Mouse (Mus musculus) MEL (cell line): ENCODE results near the gene Clasrp. TPM values are rescaled to one million over a fixed set of nuclear protein-coding genes. Genes with fewer than 3 reads are reported as not detected.

Source experiments
- DNase-seq: peaks from one replicate; pipeline ENCODE4 v3.0.0; 2011; ENCODE audit warnings: low read depth, low spot score
- H3K27ac ChIP-seq: 2 replicates; pipeline ENCODE4 v1.5.1; 2012; ENCODE audit warnings: low read depth, mild to moderate bottlenecking, control low read depth, low read length, moderate library complexity; ENCODE audit not compliant: control insufficient read depth
- H3K27me3 ChIP-seq, 2 experiments: fragments of 150-350 bp in 1 of 2; sonication (generic) in 1 of 2; 2 replicates each; pipeline ENCODE4 v1.6.1; 2012; ENCODE audit warnings: low read length in 2 of 2, mild to moderate bottlenecking in 2 of 2, improper control_type of control experiment in 1 of 2, moderate library complexity in 1 of 2; ENCODE audit not compliant: insufficient read depth in 2 of 2, control insufficient read depth in 1 of 2
- H3K36me3 ChIP-seq, 2 experiments: 2 replicates each; pipeline ENCODE4 v1.6.1; 2012 to 2014; ENCODE audit warnings: low read length in 2 of 2, improper control_type of control experiment in 1 of 2, inconsistent platforms in 1 of 2, mild to moderate bottlenecking in 1 of 2; ENCODE audit not compliant: insufficient read depth in 2 of 2, control insufficient read depth in 1 of 2
- H3K4me1 ChIP-seq, 2 experiments: fragments of 150-350 bp in 1 of 2; sonication (generic) in 1 of 2; 2 replicates each; pipeline ENCODE4 v1.6.1; 2012; ENCODE audit warnings: low read length in 2 of 2, improper control_type of control experiment in 1 of 2, mild to moderate bottlenecking in 1 of 2; ENCODE audit not compliant: insufficient read depth in 2 of 2, control insufficient read depth in 1 of 2
- H3K4me3 ChIP-seq, 2 experiments: fragments of 150-350 bp in 1 of 2; sonication (generic) in 1 of 2; 2 replicates each; pipeline ENCODE4 v1.5.1; 2012; ENCODE audit warnings: low read depth in 2 of 2, low read length in 2 of 2, mild to moderate bottlenecking in 2 of 2, moderate library complexity in 2 of 2, control low read depth in 1 of 2, improper control_type of control experiment in 1 of 2; ENCODE audit not compliant: control insufficient read depth in 1 of 2, insufficient read depth in 1 of 2
- H3K79me2 ChIP-seq: 2 replicates; pipeline ENCODE4 v1.6.1; 2012; ENCODE audit warnings: mild to moderate bottlenecking, low read length, moderate library complexity; ENCODE audit not compliant: control insufficient read depth, poor library complexity, insufficient read depth
- H3K9ac ChIP-seq: 2 replicates; pipeline ENCODE4 v1.6.1; 2012; ENCODE audit warnings: low read depth, mild to moderate bottlenecking, control low read depth, low read length, moderate library complexity; ENCODE audit not compliant: control insufficient read depth, poor library complexity, severe bottlenecking
- H3K9me3 ChIP-seq: fragments of 150-350 bp; sonication (generic); replicated peaks from 2 replicates; pipeline ENCODE4 v1.6.1; 2012; ENCODE audit warnings: mild to moderate bottlenecking, low read length, improper control_type of control experiment, moderate library complexity; ENCODE audit not compliant: insufficient read depth
- BHLHE40 ChIP-seq: IDR thresholded peaks from 2 replicates; pipeline ENCODE4 v1.6.1; 2012; ENCODE audit warnings: low read depth, mild to moderate bottlenecking, inconsistent platforms, low read length, improper control_type of control experiment, borderline replicate concordance
- CHD1 ChIP-seq: IDR thresholded peaks from 2 replicates; pipeline ENCODE4 v1.6.1; 2012; ENCODE audit warnings: low read depth, mild to moderate bottlenecking, inconsistent platforms, low read length, improper control_type of control experiment
- CTCF ChIP-seq, 3 experiments: IDR thresholded peaks in 2 of 3; conservative IDR thresholded peaks in 1 of 3; 2 replicates each; pipeline ENCODE4 v1.5.1; 2011 to 2012; ENCODE audit warnings: low read length in 3 of 3, low read depth in 2 of 3, mild to moderate bottlenecking in 2 of 3, improper control_type of control experiment in 1 of 3, inconsistent platforms in 1 of 3, mixed read lengths in 1 of 3, moderate library complexity in 1 of 3; ENCODE audit not compliant: control insufficient read depth in 1 of 3, insufficient read depth in 1 of 3, poor library complexity in 1 of 3, severe bottlenecking in 1 of 3
- E2F4 ChIP-seq: IDR thresholded peaks from 2 replicates; pipeline ENCODE4 v1.6.1; 2011; ENCODE audit warnings: low read depth, low read length, improper control_type of control experiment, borderline replicate concordance
- ELF1 ChIP-seq: IDR thresholded peaks from 2 replicates; pipeline ENCODE4 v1.6.1; 2014; ENCODE audit warnings: low read depth, mild to moderate bottlenecking, inconsistent platforms, low read length, improper control_type of control experiment, moderate library complexity
- EP300 ChIP-seq, 2 experiments: IDR thresholded peaks; 2 replicates each; pipeline ENCODE4 v1.6.1; 2011; ENCODE audit warnings: improper control_type of control experiment in 2 of 2, low read length in 2 of 2, low read depth in 1 of 2, mild to moderate bottlenecking in 1 of 2
- ETS1 ChIP-seq: IDR thresholded peaks from 2 replicates; pipeline ENCODE4 v1.6.1; 2012; ENCODE audit warnings: low read depth, mild to moderate bottlenecking, inconsistent platforms, low read length, improper control_type of control experiment, moderate library complexity
- GABPA ChIP-seq: IDR thresholded peaks from 2 replicates; pipeline ENCODE4 v1.6.1; 2012; ENCODE audit warnings: low read depth, mild to moderate bottlenecking, inconsistent platforms, low read length, improper control_type of control experiment, moderate library complexity
- HCFC1 ChIP-seq: IDR thresholded peaks from 2 replicates; pipeline ENCODE4 v1.6.1; 2012; ENCODE audit warnings: low read depth, mild to moderate bottlenecking, inconsistent platforms, low read length, improper control_type of control experiment, moderate library complexity
- JUND ChIP-seq: IDR thresholded peaks from 2 replicates; pipeline ENCODE4 v1.6.1; 2011; ENCODE audit warnings: low read depth, mild to moderate bottlenecking, improper control_type of control experiment, low read length
- KAT2A ChIP-seq: conservative IDR thresholded peaks from 2 replicates; pipeline ENCODE4 v1.6.1; 2012; ENCODE audit warnings: low read depth, low read length, improper control_type of control experiment, inconsistent platforms
- MAFK ChIP-seq: IDR thresholded peaks from 2 replicates; pipeline ENCODE4 v1.6.1; 2011; ENCODE audit warnings: low read depth, mild to moderate bottlenecking, low read length, improper control_type of control experiment, borderline replicate concordance
- MAX ChIP-seq: IDR thresholded peaks from 2 replicates; pipeline ENCODE4 v1.6.1; 2011; ENCODE audit warnings: low read length, improper control_type of control experiment
- MAZ ChIP-seq: IDR thresholded peaks from 2 replicates; pipeline ENCODE4 v1.6.1; 2012; ENCODE audit warnings: low read depth, mild to moderate bottlenecking, inconsistent platforms, low read length, improper control_type of control experiment
- MYB ChIP-seq: IDR thresholded peaks from 2 replicates; pipeline ENCODE4 v1.6.1; 2011; ENCODE audit warnings: mild to moderate bottlenecking, low read depth, low read length, improper control_type of control experiment
- MYC ChIP-seq: IDR thresholded peaks from 2 replicates; pipeline ENCODE4 v1.6.1; 2011; ENCODE audit warnings: low read depth, mild to moderate bottlenecking, low read length, improper control_type of control experiment, moderate library complexity
- NELFE ChIP-seq: IDR thresholded peaks from 2 replicates; pipeline ENCODE4 v1.6.1; 2011; ENCODE audit warnings: low read depth, low read length, improper control_type of control experiment
- POLR2AphosphoS2 ChIP-seq: IDR thresholded peaks from 2 replicates; pipeline ENCODE4 v1.6.1; 2011; ENCODE audit warnings: low read length, improper control_type of control experiment
- RAD21 ChIP-seq: IDR thresholded peaks from 2 replicates; pipeline ENCODE4 v1.6.1; 2011; ENCODE audit warnings: mild to moderate bottlenecking, low read depth, low read length, improper control_type of control experiment
- SIN3A ChIP-seq: IDR thresholded peaks from 2 replicates; pipeline ENCODE4 v1.6.1; 2012; ENCODE audit warnings: low read length, improper control_type of control experiment, inconsistent platforms
- SMC3 ChIP-seq: IDR thresholded peaks from 2 replicates; pipeline ENCODE4 v1.6.1; 2011; ENCODE audit warnings: low read depth, low read length, improper control_type of control experiment
- TBP ChIP-seq: IDR thresholded peaks from 2 replicates; pipeline ENCODE4 v1.8.0; 2011; ENCODE audit warnings: low read depth, low read length, improper control_type of control experiment
- ZC3H11A ChIP-seq: IDR thresholded peaks from 2 replicates; pipeline ENCODE4 v1.6.1; 2012; ENCODE audit warnings: low read depth, mild to moderate bottlenecking, inconsistent platforms, low read length, improper control_type of control experiment
- ZKSCAN1 ChIP-seq: IDR thresholded peaks from 2 replicates; pipeline ENCODE4 v1.6.1; 2012; ENCODE audit warnings: low read depth, mild to moderate bottlenecking, inconsistent platforms, low read length, improper control_type of control experiment, moderate library complexity
- ZMIZ1 ChIP-seq: IDR thresholded peaks from 2 replicates; pipeline ENCODE4 v1.6.1; 2012; ENCODE audit warnings: low read depth, mild to moderate bottlenecking, inconsistent platforms, low read length, improper control_type of control experiment, moderate library complexity
- polyA plus RNA-seq, 2 experiments: library from polyadenylated mRNA; stranded (reverse) in 1 of 2; unstranded in 1 of 2; fragments of >175 nt in 1 of 2; fragments of >200 nt in 1 of 2; gene quantifications; 2 replicates each; pipeline versions ENCODE4 v1.2.1 to v1.2.4; 2012; ENCODE audit warnings: low replicate concordance in 2 of 2, low read depth in 1 of 2; ENCODE audit not compliant: insufficient read length in 2 of 2, insufficient read depth in 1 of 2, missing spikeins in 1 of 2
- total RNA-seq: library from RNA; depleted of rRNA; stranded (reverse); fragments of 300-350 nt; gene quantifications from 2 replicates; pipeline ENCODE4 v1.2.3, GENCODE M21; 2012

The Clasrp gene
- total and polyA plus RNA-seq, 3 experiments = 31.1 to 62.2 TPM; not detected in 1

- no peaks in the 10 kb centered on the region for H3K9me3 ChIP-seq
- TF ChIP-seq E2F4 (no peak), CTCF (IDR thresholded peaks at IDR 0.05 in 2 of 3, conservative IDR thresholded peaks at IDR 0.05 in 1 of 3; ENCODE audit: control insufficient read depth in 1 of 3, insufficient read depth in 1 of 3, low read depth in 2 of 3, low read length in 3 of 3, poor library complexity in 1 of 3, severe bottlenecking in 1 of 3) (no peak), MAFK (no peak), CHD1 (no peak), SMC3 (no peak), ELF1 (no peak), MYB (no peak), ETS1 (no peak), MAZ (no peak), EP300 (IDR thresholded peaks at IDR 0.05; ENCODE audit: low read depth in 1 of 2, low read length in 2 of 2) (no peak), ZKSCAN1 (no peak)
- H3K4me3 ChIP-seq = no peak overlapping the region
- H3K27me3 ChIP-seq = no peaks in the 10 kb centered on the region
- H3K79me2 ChIP-seq = peaks cover 28% of the 10 kb centered on the region
- peaks cover 0 to 2% of the 10 kb centered on the region in 2 experiments; a peak in 1 of 4 replicates for H3K36me3 ChIP-seq
- H3K4me1 ChIP-seq = no peaks in the 10 kb centered on the region
- no peak overlapping the region for H3K9ac ChIP-seq
- no peak overlapping the region for H3K27ac ChIP-seq
- DNase-seq = no peak
Observed at GRCm38 (mm10) chr7:19540771-19541566, 63.3 kb downstream of the Clasrp start.

DNA sequence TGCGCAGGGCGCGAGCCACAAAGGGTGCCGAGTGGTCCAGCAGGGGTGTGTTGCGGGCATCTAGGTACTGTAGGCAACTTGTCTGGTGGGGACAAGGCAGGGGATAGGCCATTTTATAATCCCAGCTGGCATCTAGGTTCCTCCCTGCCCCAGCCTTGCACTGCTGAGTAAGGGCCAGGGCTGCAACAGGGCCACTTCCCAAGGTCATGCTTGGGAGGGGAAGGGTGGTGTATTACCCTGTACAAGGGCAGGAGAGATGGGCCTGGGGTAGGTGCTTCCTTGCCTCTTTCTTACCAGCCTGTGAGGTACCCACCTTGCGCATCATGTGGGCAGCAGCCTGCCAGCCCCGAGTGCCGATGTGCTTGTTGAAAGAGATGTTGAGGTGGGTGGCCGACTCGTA is 69.6 kb downstream of the Clasrp start:
- peaks cover 0 to 6% of the 10 kb centered on the region in 2 experiments; a peak in 2 of 4 replicates for H3K36me3 ChIP-seq

GRCm38 (mm10) chr7:19532240-19532639 is 72.0 kb downstream of the Clasrp start:
- DNase-seq = no peak
- no peaks in the 10 kb centered on the region for H3K9me3 ChIP-seq
- 0 out of 2 replicates have a peak, but pooled peaks cover 1% of the 10 kb centered on the region for H3K79me2 ChIP-seq
- H3K4me3 ChIP-seq = no peak overlapping the region
- no peak overlapping the region for H3K9ac ChIP-seq
- peaks cover 0 to 6% of the 10 kb centered on the region in 2 experiments; a peak in 2 of 4 replicates for H3K36me3 ChIP-seq
- TF ChIP-seq GABPA (no peak), ETS1 (no peak), MYC (no peak), SIN3A (no peak), BHLHE40 (no peak), ZC3H11A (no peak), TBP (no peak), HCFC1 (no peak), MAX (no peak), JUND (no peak), NELFE (no peak)
- H3K27me3 ChIP-seq = no peaks in the 10 kb centered on the region
- H3K27ac ChIP-seq = no peak overlapping the region
- H3K4me1 ChIP-seq = no peaks in the 10 kb centered on the region

More for the DNA sequence above, 69.6 kb downstream of the Clasrp start:
- Histone ChIP-seq H3K27me3 (no peaks in the 10 kb centered on the region), H3K9me3 (no peaks in the 10 kb centered on the region), H3K79me2 (peaks cover 7% of the 10 kb centered on the region; the same call in 1 of the 2 replicates), H3K4me1 (no peaks in the 10 kb centered on the region), H3K9ac (no peak overlapping the region), H3K27ac (no peak overlapping the region), H3K4me3 (no peak overlapping the region)
- TF ChIP-seq RAD21 (no peak), TBP (no peak), ETS1 (no peak), KAT2A (no peak), POLR2AphosphoS2 (no peak), ZMIZ1 (no peak), NELFE (no peak), BHLHE40 (no peak), MYC (no peak)
- no peak for DNase-seq
